Mouse (Mus musculus) left cerebral cortex, postnatal 36 days (tissue): ENCODE data around the gene Tmc5. TPM values are rescaled to one million over a fixed set of nuclear protein-coding genes. Genes with fewer than 3 reads are reported as not detected.

ENCODE experiments used
- DNase-seq, 2 experiments: peaks; one replicate each; pipeline ENCODE4 v3.0.0; 2021 to 2022; ENCODE audit warnings: low spot score in 2 of 2, mixed read lengths in 1 of 2
- intact Hi-C: fragments of 180-260 bp; cut with DNase I; formaldehyde crosslinking; loops from one replicate; pipeline ENCODE4 v1.15.1; 2025
- total RNA-seq, 2 experiments: library from RNA; stranded (reverse); gene quantifications; 2 replicates each; pipeline ENCODE4 v1.2.3; 2021

The Tmc5 gene
- total RNA-seq, 2 experiments from 2014 or later: 0.15 to 0.50 TPM

DNA sequence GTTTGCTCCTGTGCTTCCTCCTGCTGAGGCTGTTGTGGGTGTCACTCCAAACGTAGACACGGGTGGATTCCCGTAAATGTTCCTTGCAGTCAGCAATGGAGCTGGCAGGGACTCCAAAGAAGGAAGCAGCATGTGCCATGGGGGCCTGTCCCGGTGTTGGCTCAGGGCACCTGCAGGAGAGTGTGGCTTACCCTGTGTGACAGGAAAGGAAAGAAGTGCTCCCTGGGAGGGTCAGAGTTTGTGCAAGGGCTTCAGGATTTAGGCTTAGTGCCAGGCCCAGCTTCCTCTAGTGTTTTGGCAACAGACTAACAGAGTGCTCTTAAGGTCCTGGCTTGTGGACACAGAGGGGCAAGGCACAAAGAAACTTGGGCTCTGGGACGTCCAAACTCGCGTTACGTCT lies 7.7 kb downstream of the Tmc5 start:
- intact Hi-C loops: no loop called here
- no peak for DNase-seq

DNA sequence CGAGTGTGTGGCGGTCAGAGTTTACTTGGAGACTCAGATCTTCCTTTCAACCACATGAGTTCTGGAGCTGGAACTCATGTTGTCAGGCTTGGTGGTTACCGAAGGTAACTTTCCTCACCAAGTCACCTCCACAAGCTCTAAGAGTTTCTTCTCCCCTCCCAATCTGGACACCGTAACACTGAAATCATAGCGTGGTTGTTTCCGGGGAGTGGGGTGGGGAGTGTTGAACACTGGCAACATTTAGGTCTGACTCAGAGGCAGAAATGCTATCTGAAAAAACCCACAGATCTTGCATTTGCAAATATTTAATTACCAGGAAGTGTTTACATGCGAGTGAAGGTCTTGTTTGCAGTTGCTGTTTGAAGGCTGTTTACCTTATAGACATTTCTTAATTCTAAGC lies 12.7 kb downstream of the Tmc5 start:
- no peak for DNase-seq
- intact Hi-C loops: loop anchor here (5.0 kb wide), 1 partner anchor 47 kb away; no protein-coding TSS in a partner anchor

DNA sequence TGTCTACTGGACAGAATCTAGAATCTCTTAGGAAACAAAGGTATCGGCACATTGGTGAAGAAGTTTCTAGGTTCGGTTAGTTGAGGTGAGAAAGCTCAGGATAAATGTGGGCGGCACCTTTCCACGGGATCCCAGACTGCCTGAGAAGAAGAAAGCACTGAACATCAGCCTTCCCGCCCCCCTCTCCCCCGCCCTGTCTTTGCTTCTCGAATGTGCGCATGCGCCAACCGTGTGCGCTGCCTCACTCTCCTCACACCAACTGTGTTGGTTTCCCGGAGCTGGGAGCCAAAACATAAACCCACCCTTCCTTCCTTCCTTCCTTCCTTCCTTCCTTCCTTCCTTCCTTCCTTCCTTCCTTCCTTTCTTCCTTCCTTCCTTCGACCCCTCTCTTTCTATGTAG lies 13.6 kb downstream of the Tmc5 start:
- intact Hi-C loops: loop anchor here (5.0 kb wide), 1 partner anchor 47 kb away; no protein-coding TSS in a partner anchor
- DNase-seq: no peak

DNA sequence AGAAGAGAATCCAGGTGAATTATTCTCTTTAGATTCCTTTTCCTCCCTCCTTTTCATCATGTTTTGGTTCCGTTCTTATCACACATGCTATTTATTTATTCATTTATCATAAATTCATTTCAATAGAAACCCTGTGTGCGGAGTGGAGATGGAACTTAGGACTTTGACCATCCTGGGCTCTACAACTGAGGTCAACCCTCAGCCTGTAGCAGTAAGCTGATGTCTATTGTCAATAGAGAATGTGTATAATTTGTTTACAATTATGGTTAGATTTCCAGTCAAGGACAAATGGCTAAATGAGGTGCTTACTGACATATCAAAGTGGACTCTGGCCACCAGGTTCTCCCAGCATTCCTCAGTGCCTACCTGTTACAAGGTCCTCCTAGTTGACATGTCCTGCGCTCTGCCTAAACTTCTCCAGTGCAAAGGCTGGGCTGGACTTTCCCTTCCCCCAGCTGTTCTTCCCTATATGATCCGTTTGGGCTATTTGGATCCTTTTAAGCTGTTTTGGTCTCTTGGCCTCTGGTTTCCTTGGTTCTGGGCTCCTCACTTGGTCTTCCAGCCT lies 14.2 kb downstream of the Tmc5 start:
- intact Hi-C loops: loop anchor here (5.0 kb wide), 1 partner anchor 46 kb away; no protein-coding TSS in a partner anchor
- DNase-seq: no peak

DNA sequence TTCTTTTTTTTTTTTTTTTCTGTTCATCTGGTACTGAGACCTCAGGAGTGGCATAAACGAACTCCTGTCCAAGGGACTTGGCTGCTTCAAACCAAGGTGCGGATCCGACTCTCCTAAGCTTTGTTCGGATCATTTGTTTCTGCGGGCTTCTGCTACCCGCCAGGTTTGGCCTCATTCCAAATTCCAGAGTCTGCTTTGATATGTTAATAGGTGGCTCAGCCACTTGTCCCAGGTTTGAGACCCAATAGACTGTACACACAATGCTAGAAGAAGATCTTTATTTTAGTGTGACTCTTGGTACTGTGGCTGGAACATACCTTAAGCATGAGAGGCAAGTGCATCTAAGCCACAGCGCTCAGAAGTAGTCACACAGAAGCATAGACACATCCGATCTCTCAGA lies 14.8 kb downstream of the Tmc5 start:
- no peak for DNase-seq

DNA sequence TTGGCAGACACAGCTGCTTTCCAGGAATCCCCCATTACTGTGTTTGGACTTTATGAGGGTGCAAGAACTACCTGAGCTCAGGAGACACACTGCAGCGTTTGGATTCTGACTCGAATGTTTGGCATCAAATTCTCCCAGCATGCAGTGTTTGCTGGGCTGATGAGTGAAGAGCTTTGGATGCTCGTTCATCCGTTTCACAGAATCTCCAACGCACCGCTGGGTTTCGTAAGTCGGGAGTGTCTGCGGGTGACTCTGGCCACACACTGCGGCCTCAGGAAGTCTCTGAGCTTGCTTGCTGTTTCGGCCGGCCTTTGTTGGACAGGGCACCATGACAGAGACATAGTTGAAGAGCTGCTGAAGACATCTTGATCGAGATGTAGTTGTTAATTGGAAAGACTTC lies 17.0 kb downstream of the Tmc5 start:
- no peak for DNase-seq
- intact Hi-C loops: loop anchor here (5.0 kb wide), 1 partner anchor 43 kb away; no protein-coding TSS in a partner anchor

More for the DNA sequence above, 14.8 kb downstream of the Tmc5 start:
- intact Hi-C loops: loop anchor here (5.0 kb wide), 1 partner anchor 45 kb away; no protein-coding TSS in a partner anchor

DNA sequence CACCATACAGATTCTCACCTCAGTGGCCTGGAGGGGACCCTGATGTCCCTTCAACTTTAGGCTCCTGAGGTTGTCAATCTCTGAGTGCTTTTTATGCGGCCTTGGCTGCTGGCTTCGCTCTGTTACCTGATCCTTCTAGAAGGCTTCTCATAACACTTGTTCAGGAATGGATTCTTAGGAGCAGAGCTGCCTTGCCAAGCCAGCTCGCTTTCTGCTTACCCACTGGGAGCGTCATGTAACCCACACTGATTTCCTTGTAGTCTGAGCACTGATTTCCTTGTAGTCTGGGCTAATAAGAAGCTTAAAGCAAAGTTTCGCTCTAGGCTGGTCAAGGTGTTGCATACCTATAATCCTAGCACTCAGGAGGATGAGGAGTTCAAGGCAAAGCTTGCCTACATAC lies 21.0 kb downstream of the Tmc5 start:
- DNase-seq: no peak
- intact Hi-C loops: no loop called here

DNA sequence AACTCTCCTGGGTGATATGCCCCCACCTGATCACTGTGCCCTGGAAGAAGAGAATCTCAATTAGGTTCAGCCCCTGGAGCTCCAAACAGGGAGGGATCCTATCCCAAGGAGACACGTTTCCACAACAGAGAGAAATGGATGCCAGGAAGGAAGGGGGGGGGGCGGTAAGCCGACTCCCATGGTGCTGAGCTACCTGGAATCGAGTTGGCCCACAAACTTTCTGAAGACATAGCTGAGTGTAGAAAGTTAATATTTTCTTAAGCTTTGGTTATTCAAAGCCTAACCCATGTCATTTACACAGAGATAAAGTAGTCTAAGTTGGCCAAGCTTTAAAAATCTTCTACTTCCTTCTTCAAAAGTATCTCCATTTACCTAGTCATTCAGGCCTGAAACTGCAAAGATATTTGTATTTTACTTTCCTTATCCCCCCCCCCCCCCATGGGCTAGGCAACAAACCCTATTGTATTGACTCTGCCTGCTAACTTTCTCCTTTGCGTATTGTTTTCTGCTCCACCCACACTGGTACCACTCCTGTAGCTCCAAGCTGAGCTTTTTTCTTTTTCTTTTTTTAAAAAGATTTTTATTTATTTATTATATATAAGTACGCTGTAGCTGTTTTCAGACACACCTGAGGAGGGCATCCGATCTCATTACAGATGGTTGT lies 23.3 kb downstream of the Tmc5 start:
- intact Hi-C loops: no loop called here
- no peak for DNase-seq

DNA sequence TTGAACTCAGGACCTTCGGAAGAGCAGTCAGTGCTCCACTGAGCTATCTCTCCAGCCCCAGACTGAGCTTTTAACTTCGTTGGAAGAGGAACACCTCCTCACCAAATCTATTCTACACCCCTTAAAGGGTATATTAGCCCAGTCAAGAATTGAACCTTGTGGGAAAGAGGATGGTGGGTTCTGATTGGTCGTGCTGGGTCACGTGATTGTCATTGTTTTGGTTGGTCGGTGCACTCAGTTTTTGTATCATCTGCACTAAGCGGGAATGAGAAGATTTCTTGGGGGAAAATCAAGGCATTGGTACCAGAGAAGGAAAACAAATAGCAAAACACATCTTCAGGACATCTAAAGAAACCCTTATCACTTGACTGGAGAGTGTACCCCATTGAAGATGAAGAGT lies 24.0 kb downstream of the Tmc5 start:
- DNase-seq: no peak
- intact Hi-C loops: no loop called here

DNA sequence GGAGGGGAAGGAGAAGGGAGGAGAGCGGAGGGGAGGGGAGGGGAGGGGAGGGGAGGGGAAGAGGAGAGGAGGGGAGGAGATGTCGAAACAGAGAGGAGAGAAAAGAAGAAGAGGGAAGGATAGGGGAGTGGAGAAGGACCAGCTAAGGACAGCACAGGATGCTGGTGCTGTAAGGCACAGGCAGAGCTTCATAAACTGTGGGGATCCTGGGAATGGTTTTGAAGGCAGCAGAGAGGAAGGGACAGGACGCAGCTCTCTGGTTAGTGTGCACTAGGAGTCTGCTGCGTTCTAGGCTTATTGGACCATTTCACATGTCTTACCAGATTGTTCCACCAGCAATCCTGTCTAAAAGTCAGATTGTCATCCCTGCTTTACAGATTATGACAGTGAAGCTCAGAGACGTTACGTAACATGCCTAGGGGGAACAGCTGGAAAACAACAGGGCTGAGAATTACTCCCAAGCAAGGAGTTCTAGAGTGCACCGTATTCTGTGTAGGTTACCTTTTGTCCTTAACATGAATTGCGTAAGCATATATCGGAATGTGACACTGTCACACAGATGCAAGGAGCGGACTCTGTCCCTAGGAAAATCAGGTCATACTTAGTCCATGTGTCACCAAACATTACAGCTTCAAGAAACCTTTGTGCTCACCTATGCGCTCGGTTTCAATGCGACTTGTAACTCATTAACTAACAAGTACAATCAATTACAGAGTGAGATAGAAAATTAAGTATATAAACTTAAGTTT lies 30.6 kb downstream of the Tmc5 start:
- intact Hi-C loops: no loop called here
- no peak for DNase-seq

DNA sequence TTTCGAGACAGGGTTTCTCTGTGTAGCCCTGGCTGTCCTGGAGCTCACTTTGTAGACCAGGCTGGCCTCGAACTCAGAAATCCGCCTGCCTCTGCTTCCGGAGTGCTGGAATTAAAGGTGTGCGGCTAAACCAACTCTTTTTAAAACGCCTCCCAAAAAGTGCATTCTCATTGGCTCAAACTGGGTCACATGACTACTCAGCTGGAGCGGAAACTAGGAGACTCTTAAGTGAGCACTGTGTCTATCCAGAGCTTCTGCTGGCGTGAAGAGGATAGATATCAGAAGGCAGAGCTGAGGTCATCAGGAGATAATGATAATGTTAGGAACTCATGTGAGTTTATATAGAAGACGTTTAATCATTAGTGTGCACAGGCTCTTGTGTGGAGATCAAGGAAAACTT lies 36.0 kb downstream of the Tmc5 start:
- intact Hi-C loops: no loop called here
- DNase-seq: no peak

DNA sequence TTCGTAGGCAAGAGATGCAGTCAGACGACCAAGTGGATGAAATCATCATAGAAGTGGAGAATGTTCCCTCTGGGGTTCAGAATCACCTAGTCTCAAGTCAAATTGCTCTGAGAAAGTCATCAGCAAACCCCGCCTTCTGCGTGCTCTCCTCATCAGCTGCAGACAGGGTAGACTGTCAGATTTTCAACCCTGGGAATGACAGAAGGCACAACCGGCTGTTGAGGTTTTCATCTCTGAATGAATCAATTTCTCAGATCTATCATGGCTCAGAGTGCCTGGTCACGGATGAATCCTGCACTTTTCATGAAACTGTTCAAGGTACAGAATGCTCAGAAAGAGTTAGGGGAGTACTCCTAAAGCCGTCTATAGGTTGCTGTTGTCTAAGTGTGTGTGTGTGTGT lies 36.9 kb downstream of the Tmc5 start:
- DNase-seq: no peak

DNA sequence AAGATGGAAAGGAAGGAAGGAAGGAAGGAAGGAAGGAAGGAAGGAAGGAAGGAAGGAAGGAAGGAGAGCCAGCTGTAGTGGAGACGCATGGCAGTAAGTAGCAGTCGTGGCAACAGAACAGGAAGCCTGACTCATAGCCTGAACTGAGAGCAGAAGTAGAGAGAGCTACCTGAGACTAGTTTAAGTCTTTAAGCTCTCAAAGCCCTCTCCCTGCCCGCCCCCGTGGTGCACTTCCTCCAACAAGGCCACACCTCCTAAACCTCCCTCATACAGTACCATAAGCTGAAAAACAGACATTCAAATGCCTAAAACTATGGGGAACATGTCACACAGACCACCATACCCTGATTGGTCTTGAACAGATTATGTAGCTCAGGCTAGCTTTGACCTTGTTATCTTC lies 40.4 kb downstream of the Tmc5 start:
- DNase-seq: no peak
- intact Hi-C loops: no loop called here

More for the DNA sequence above, 36.9 kb downstream of the Tmc5 start:
- intact Hi-C loops: no loop called here

DNA sequence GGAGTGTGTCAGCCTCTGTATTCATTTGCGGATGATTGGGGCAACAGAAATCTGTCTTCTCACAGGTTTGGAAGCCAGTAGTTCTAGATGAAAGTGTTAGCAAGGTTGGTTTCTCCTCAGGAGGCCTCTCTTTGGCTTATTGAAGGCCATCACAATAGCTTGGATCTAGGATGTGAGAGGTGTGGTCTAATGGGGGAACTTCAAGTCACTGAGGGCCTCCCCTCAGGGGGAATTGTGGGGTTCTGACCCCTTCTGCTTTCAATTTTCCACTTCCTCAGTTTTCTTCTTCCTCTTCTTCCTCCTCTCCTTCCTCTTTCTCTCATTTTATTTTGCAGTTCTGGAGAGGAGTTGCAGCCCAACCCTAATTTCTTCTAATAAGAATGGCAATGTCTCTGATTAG lies 49.1 kb downstream of the Tmc5 start:
- no peak for DNase-seq
- intact Hi-C loops: no loop called here

DNA sequence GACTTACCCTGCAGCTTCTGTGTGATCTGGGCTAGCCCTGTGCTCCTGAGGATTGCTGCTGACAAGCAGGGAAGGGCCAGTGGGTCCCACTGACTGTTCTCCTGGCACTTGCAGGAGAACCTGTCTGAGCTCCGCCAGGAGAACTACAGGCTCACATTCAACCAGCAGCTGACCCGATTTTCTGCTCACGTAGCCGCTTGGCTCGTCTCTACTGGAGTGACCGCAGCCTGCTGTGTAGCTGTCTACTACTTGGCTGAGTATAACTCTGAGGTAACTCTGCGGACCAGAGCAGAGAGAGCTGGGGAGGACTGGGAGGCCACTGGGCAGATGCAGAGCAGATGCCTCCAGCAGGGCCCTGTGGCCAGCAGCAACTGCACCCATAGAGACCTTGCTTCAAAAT lies 52.2 kb downstream of the Tmc5 start:
- intact Hi-C loops: no loop called here
- peak in 1 of 2 experiments; percentile 10 for DNase-seq

DNA sequence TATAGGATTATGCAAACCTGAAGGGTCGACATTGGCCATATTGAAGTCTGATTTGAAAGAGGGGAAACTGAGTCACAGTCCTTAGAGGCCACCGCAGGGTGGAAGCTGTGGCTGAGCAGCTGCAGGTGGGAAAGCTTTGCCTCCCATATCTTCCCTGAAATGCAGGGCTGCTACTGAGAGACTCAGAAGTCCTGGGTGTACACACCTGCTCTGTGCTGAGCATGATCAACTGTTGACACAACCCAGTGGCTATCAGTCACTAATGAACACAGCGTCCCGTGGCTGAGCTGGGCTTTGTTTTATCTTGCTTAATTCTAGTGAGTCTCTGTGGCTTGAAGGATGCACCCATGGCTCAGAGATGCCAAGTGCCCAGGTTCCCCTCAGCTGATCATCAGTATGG lies 53.0 kb downstream of the Tmc5 start:
- intact Hi-C loops: no loop called here
- no peak for DNase-seq

DNA sequence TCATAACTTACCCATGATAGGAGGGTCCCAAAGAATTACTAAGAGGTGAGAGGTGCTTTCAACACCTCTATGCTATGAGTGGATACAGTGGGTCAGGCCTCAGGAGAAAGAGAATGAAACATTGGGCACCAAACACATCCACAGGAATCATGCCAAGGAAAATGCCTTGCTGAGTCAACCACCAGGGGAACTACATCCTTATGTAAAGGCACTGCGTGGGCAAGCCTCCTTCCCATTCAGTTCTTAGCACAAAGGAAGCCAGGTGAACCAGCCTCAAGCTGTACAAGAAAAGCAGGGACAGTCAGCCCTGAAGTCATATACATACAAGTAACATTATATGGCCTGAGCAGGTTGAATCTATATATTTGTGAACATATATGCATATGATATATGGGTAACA lies 53.8 kb downstream of the Tmc5 start:
- intact Hi-C loops: no loop called here
- peak; percentile 23 to 27 for DNase-seq

DNA sequence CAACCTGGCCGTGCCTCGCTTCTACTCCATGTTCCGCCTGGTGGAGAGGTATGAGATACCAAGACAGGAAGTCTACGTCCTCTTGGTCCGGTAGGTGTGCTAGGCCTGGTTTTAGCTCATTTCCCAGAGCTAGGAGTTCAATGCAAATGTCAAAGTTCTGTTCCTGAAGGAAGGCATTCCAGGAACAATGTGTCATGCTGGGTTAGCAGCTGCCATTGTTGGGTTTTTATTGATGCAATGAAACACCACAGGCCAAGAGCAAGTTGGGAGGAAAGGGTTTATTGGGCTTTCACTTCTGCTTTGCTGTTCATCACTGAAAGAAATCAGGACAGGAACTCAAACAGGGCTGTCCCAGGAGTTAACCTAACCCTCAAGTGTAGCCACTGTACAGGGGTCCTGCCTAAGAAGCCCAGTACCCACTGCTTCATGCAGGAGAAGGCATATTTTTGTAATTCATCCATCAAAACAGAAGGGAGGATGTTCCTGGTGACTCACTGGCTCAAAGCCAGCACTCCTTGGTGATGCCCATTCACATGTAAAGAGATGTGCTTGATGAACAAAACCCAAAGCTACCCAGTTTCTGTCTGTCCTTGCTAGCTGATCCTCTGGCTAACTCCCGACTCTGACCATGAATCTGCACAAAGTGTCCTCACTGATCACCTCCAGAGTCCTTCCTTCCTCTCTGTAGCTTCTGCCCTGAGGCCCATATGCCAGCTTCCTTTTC lies 55.6 kb downstream of the Tmc5 start:
- DNase-seq: no peak
- intact Hi-C loops: no loop called here

DNA sequence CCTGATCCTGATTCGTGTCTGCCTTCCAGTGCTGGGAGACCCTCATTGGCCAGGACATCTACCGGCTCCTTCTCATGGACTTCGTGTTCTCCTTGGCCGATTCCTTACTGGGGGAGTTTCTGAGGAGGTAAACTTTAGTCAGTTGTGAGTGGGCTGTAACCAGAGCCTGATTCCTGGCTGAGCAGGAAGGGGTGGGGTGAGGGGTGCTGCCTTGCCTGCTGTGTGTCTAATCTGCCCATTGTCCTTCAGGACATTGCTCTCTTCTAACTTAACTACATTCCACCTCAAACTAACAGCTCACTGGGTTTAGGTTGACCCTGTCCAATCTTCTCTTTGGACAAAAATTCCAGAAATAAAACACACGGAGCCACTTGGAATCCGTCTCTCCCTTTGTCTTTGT lies 59.6 kb downstream of the Tmc5 start:
- intact Hi-C loops: loop anchor here (5.0 kb wide), 1 partner anchor 44 kb away; no protein-coding TSS in a partner anchor

DNA sequence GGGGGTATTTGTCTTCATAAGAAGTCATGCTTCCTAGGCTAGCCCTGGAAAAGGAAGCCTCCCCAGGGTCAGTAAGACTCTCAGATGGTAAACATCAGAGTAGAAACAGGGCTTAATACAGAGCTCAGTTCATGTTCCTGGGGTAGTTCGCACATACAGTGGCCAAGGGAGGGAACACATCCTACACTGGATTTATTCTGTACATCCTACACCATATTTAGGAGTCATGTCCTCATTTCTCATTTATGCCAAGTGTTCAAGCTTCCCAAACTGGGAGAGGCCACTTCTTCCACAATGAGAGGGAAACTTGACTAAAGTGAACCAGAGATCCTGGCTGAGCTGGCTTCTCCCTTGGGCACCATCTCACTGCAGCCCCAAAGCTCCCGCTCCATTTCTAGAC lies 70.7 kb downstream of the Tmc5 start:
- intact Hi-C loops: no loop called here
- DNase-seq: no peak

More for the DNA sequence above, 59.6 kb downstream of the Tmc5 start:
- DNase-seq: no peak
